Mouse (Mus musculus) CH12.LX (cell line): ENCODE results near the gene Eif4e1b. TPM values are rescaled to one million over a fixed set of nuclear protein-coding genes. Genes with fewer than 3 reads are reported as not detected.

Source experiments
- DNase-seq: peaks from one replicate; pipeline ENCODE4 v3.0.0-alpha.2; 2013; ENCODE audit errors: extremely low read depth
- H3K27ac ChIP-seq: 2 replicates; pipeline ENCODE4 v1.5.1; 2012; ENCODE audit warnings: low read depth, mild to moderate bottlenecking, control low read depth, moderate library complexity; ENCODE audit not compliant: insufficient read depth
- H3K27me3 ChIP-seq: replicated peaks from 2 replicates; pipeline ENCODE3; 2012; ENCODE audit warnings: inconsistent platforms
- H3K36me3 ChIP-seq, 2 experiments: replicated peaks in 1 of 2; 2 replicates each; pipeline versions ENCODE3 to v1.6.1; 2012; ENCODE audit warnings: inconsistent platforms in 1 of 2, low read length in 1 of 2, mild to moderate bottlenecking in 1 of 2, mixed read lengths in 1 of 2, moderate library complexity in 1 of 2; ENCODE audit not compliant: control insufficient read depth in 1 of 2, insufficient read depth in 1 of 2
- H3K4me1 ChIP-seq, 2 experiments: 2 replicates each; pipeline ENCODE4 v1.6.1; 2012; ENCODE audit warnings: inconsistent platforms in 1 of 2, moderate library complexity in 1 of 2; ENCODE audit not compliant: insufficient read depth in 2 of 2, control insufficient read depth in 1 of 2
- H3K4me2 ChIP-seq: 2 replicates; pipeline ENCODE4 v1.6.1; 2012; ENCODE audit warnings: low read depth, mild to moderate bottlenecking, control low read depth; ENCODE audit not compliant: poor library complexity, insufficient read depth, severe bottlenecking
- H3K4me3 ChIP-seq, 3 experiments: fragments of 150-350 bp in 1 of 3; sonication (generic) in 1 of 3; replicated peaks in 1 of 3; 2 replicates each; pipeline versions ENCODE3 to v1.5.1; 2011 to 2012; ENCODE audit warnings: low read depth in 2 of 3, low read length in 2 of 3, mild to moderate bottlenecking in 2 of 3, moderate library complexity in 2 of 3, control low read depth in 1 of 3, improper control_type of control experiment in 1 of 3, inconsistent platforms in 1 of 3, mixed read lengths in 1 of 3; ENCODE audit not compliant: poor library complexity in 1 of 3
- H3K79me2 ChIP-seq: replicated peaks from 2 replicates; pipeline ENCODE4 v1.6.1; 2012; ENCODE audit warnings: mild to moderate bottlenecking, moderate library complexity; ENCODE audit not compliant: control insufficient read depth, poor library complexity, insufficient read depth, severe bottlenecking; ENCODE audit errors: extremely low read depth
- H3K9ac ChIP-seq: 2 replicates; pipeline ENCODE4 v1.6.1; 2012; ENCODE audit warnings: low read depth, mild to moderate bottlenecking, control low read depth, moderate library complexity; ENCODE audit not compliant: insufficient read depth
- H3K9me3 ChIP-seq: replicated peaks from 2 replicates; pipeline ENCODE3; 2012; ENCODE audit warnings: low read length, inconsistent platforms, mixed read lengths
- CHD1 ChIP-seq: IDR thresholded peaks from 2 replicates; pipeline ENCODE4 v1.6.1; 2012; ENCODE audit warnings: low read depth, low read length, improper control_type of control experiment, inconsistent platforms
- CHD2 ChIP-seq: IDR thresholded peaks from 2 replicates; pipeline ENCODE4 v1.6.1; 2011; ENCODE audit warnings: low read length, improper control_type of control experiment
- CTCF ChIP-seq, 2 experiments: IDR thresholded peaks in 1 of 2; conservative IDR thresholded peaks in 1 of 2; 2 replicates each; pipeline ENCODE4 v1.5.1; 2011 to 2012; ENCODE audit warnings: low read depth in 2 of 2, low read length in 2 of 2, improper control_type of control experiment in 1 of 2, inconsistent platforms in 1 of 2, mild to moderate bottlenecking in 1 of 2, moderate library complexity in 1 of 2
- ELF1 ChIP-seq: IDR thresholded peaks from 2 replicates; pipeline ENCODE4 v1.6.1; 2014; ENCODE audit warnings: low read depth, mild to moderate bottlenecking, inconsistent platforms, low read length, improper control_type of control experiment
- ETS1 ChIP-seq: conservative IDR thresholded peaks from 2 replicates; pipeline ENCODE4 v1.6.1; 2012; ENCODE audit warnings: low read depth, mild to moderate bottlenecking, inconsistent platforms, low read length, improper control_type of control experiment, moderate library complexity
- HCFC1 ChIP-seq: IDR thresholded peaks from 2 replicates; pipeline ENCODE4 v1.6.1; 2012; ENCODE audit warnings: low read depth, mild to moderate bottlenecking, inconsistent platforms, low read length, improper control_type of control experiment
- IRF4 ChIP-seq: IDR thresholded peaks from 2 replicates; pipeline ENCODE4 v1.6.1; 2014; ENCODE audit warnings: low read depth, mild to moderate bottlenecking, inconsistent platforms, low read length, improper control_type of control experiment
- JUN ChIP-seq: IDR thresholded peaks from 2 replicates; pipeline ENCODE4 v1.6.1; 2011; ENCODE audit warnings: low read depth, mild to moderate bottlenecking, low read length, improper control_type of control experiment, moderate library complexity; ENCODE audit not compliant: insufficient read depth
- JUND ChIP-seq: conservative IDR thresholded peaks from 2 replicates; pipeline ENCODE4 v1.6.1; 2011; ENCODE audit warnings: low read depth, low read length, improper control_type of control experiment
- MAFK ChIP-seq: IDR thresholded peaks from 2 replicates; pipeline ENCODE4 v1.6.1; 2011; ENCODE audit warnings: low read length, improper control_type of control experiment; ENCODE audit not compliant: insufficient replicate concordance
- MXI1 ChIP-seq: IDR thresholded peaks from 2 replicates; pipeline ENCODE4 v1.6.1; 2011; ENCODE audit warnings: mild to moderate bottlenecking, low read depth, low read length, improper control_type of control experiment
- MYC ChIP-seq: IDR thresholded peaks from 2 replicates; pipeline ENCODE4 v1.6.1; 2011; ENCODE audit warnings: low read depth, mild to moderate bottlenecking, improper control_type of control experiment, low read length
- NRF1 ChIP-seq: IDR thresholded peaks from 2 replicates; pipeline ENCODE4 v1.6.1; 2014; ENCODE audit warnings: low read depth, mild to moderate bottlenecking, inconsistent platforms, low read length, improper control_type of control experiment, moderate library complexity
- PAX5 ChIP-seq: IDR thresholded peaks from 2 replicates; pipeline ENCODE4 v1.6.1; 2012; ENCODE audit warnings: low read length, inconsistent platforms, mixed read lengths
- RCOR1 ChIP-seq: conservative IDR thresholded peaks from 2 replicates; pipeline ENCODE4 v1.6.1; 2012; ENCODE audit warnings: low read depth, mild to moderate bottlenecking, inconsistent platforms, low read length, improper control_type of control experiment
- SMC3 ChIP-seq: IDR thresholded peaks from 2 replicates; pipeline ENCODE4 v1.6.1; 2011; ENCODE audit warnings: low read depth, low read length, improper control_type of control experiment
- TCF12 ChIP-seq: IDR thresholded peaks from 2 replicates; pipeline ENCODE4 v1.6.1; 2014; ENCODE audit warnings: low read depth, mild to moderate bottlenecking, inconsistent platforms, low read length, improper control_type of control experiment
- UBTF ChIP-seq: IDR thresholded peaks from 2 replicates; pipeline ENCODE4 v1.6.1; 2012; ENCODE audit warnings: low read depth, mild to moderate bottlenecking, inconsistent platforms, low read length, improper control_type of control experiment, moderate library complexity
- USF2 ChIP-seq: conservative IDR thresholded peaks from 2 replicates; pipeline ENCODE4 v1.6.1; 2011; ENCODE audit warnings: low read depth, low read length, improper control_type of control experiment
- ZKSCAN1 ChIP-seq: IDR thresholded peaks from 2 replicates; pipeline ENCODE4 v1.6.1; 2012; ENCODE audit warnings: low read depth, inconsistent platforms, low read length, improper control_type of control experiment, borderline replicate concordance
- ZNF384 ChIP-seq: IDR thresholded peaks from 2 replicates; pipeline ENCODE4 v1.6.1; 2012; ENCODE audit warnings: low read depth, low read length, improper control_type of control experiment, inconsistent platforms
- dilution Hi-C: fragments of 300-500 bp; cut with MboI; formaldehyde crosslinking; loops from 2 replicates; pipeline ENCODE4 v1.14.3; 2020; ENCODE audit warnings: low sequenced_read_pairs; ENCODE audit not compliant: extremely low pct_unique_long_range_greater_than_20kb, extremely low pct_ligation_motif_present
- in situ Hi-C: fragments of 300-500 bp; cut with MboI; formaldehyde crosslinking; loops from 3 replicates; pipeline ENCODE4 v1.14.3; 2019; ENCODE audit warnings: low sequenced_read_pairs, low pct_ligation_motif_present, low pct_unique_long_range_greater_than_20kb, mixed read lengths
- polyA plus RNA-seq: library from polyadenylated mRNA; unstranded; fragments of >175 nt; gene quantifications from 2 replicates; pipeline ENCODE4 v1.2.1, GENCODE M21; 2012; ENCODE audit warnings: low read depth; ENCODE audit not compliant: insufficient read length
- total RNA-seq, 2 experiments: library from RNA; depleted of rRNA; stranded (reverse); fragments of 300-350 nt in 1 of 2; fragments of >200 nt in 1 of 2; gene quantifications; 2 replicates each; pipeline ENCODE4 v1.2.3; 2012 to 2014

Gene Eif4e1b
- total and polyA plus RNA-seq, 3 experiments = not detected

GRCm38 (mm10) chr13:54765281-54766191 is 18.3 kb upstream of the Eif4e1b start:
- in situ Hi-C loops = no loop called here
- TF ChIP-seq IRF4 (no peak), TCF12 (no peak), USF2 (no peak), ETS1 (no peak), UBTF (no peak), RCOR1 (no peak), SMC3 (no peak), NRF1 (no peak), CHD2 (no peak), MYC (no peak), ELF1 (no peak), JUND (no peak), CHD1 (no peak), ZNF384 (no peak), ZKSCAN1 (no peak), MXI1 (no peak), HCFC1 (no peak), JUN (no peak)
- TF ChIP-seq, all 38 proteins: peak for 0
- Histone ChIP-seq H3K9ac (no peak overlapping the region), H3K27ac (no peak overlapping the region), H3K36me3 (no peaks in the 10 kb centered on the region), H3K79me2 (no peaks in the 10 kb centered on the region), H3K4me2 (no peak overlapping the region), H3K9me3 (peaks cover 10% of the 10 kb centered on the region), H3K4me1 (0 out of 4 replicates have a peak, but pooled peaks cover 0 to 2% of the 10 kb centered on the region in 2 experiments), H3K27me3 (peaks cover 72% of the 10 kb centered on the region), H3K4me3 (no peak overlapping the region)
- dilution Hi-C loops = no loop called here
- no peak for DNase-seq

DNA sequence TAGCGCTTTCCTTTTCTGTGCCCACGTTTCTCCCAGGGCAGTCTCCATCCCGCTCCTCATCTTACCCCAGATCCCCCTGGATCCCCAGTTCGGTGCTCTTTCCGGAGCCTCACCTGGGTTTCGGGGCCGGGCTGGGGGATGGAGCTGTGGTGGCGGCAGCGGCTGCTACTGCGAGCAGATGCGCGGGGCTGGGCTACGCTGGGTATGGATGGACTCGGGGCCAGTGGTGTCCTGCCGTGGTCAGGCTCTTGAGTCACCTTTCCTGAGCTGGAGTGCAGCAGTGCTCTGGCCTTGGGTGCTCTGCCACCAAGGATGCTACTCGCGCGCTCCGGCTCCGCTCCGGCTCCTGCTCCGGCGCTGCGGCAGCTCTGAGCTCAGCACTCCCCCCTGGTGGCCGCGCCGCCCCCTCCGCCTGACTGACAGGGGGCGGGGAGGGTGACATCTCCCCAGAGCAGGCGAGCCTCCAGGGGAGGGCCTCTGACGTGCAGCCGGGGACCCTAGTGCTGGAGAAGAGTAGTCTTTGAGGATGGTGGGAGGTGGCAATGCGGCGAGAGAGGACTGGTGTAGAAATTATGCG is 17.5 kb upstream of the Eif4e1b start, which contains the start of gene Sncb:
Gene Sncb, minus strand, starts transcription at position 404 of the 577 bp plus-strand sequence.
- 0 out of 4 replicates have a peak, but pooled peaks cover 0 to 2% of the 10 kb centered on the region in 2 experiments for H3K4me1 ChIP-seq
- in situ Hi-C loops = no loop called here
- H3K4me3 ChIP-seq = no peak within 1 kb of the TSS
- no peaks in the 10 kb centered on the region for H3K36me3 ChIP-seq
- no peak within 1 kb of the TSS for H3K4me2 ChIP-seq
- H3K27ac ChIP-seq = no peak within 1 kb of the TSS
- no peak for TF ChIP-seq PAX5
- TF ChIP-seq USF2 = no peak
- peak in 1 of 2 experiments; percentile 44; a peak in 2 of 4 replicates for TF ChIP-seq CTCF (conservative IDR thresholded peaks at IDR 0.05 in 1 of 2, IDR thresholded peaks at IDR 0.05 in 1 of 2; ENCODE audit: low read depth in 2 of 2, low read length in 2 of 2)
- no peak for TF ChIP-seq MAFK
- no peak for TF ChIP-seq MYC
- peak; percentile 27; the same call in 1 of the 2 replicates for TF ChIP-seq SMC3
- H3K9ac ChIP-seq = no peak within 1 kb of the TSS
- H3K9me3 ChIP-seq = peaks cover 13% of the 10 kb centered on the region
- H3K79me2 ChIP-seq = no peaks in the 10 kb centered on the region
- no peak for DNase-seq
- peaks cover 65% of the 10 kb centered on the region for H3K27me3 ChIP-seq
- dilution Hi-C loops = no loop called here
